Comparison of ENCODE assay signal across 17 mouse cellular contexts in the genomic region with DNA sequence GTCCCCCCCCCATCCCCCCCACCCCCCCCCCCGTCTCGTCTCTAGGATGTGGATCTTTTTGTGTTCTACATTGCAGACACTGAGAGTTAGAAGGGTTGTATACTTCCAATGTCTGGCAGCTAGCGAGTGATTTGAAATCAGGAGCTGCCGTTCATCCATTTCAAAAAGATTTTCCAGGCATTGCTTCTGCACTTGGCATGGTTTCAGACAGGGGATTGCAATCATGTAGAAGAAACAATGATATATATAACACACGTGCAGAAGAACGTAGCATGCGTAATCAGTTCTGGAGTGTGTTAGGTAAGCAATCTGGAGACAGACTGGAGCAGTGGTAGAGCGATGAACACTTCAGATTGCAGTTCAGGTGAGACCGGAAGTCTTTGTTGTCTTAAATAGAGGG. TPM values are rescaled to one million over a fixed set of nuclear protein-coding genes. Genes with fewer than 3 reads are reported as not detected.
DNase-seq lines count a peak whose midpoint lies in the region; ATAC-seq and TF ChIP-seq lines count a peak whose summit lies in the region.
"Had no signal": no experiment of that assay in that cellular context is flagged by ENCODE, and none has a peak within 500 bp of the region (broad histone marks: within the 10 kb centered on the region; RNA-seq: fewer than 3 reads in every experiment).

No protein-coding gene starts in this region.

- no peak for DNase-seq in layer of hippocampus, adult 2 months (ENCODE audit: low spot score in 2 of 2)
- DNase-seq in layer of hippocampus, postnatal 10 days (ENCODE audit: low spot score in 2 of 2), result no peak
- no peak for DNase-seq in hindbrain, embryonic 14.5 days (ENCODE audit: low spot score)
- DNase-seq in cerebellum, postnatal 4 days (ENCODE audit: low spot score in 2 of 2), result no peak
- DNase-seq in spleen, adult 18-20 months, result no peak
- DNase-seq: cerebellum, adult 9-10 months; gastrocnemius, postnatal 14 days; heart, postnatal 10 days; kidney, adult 9 months; kidney, postnatal 36 days; lung, embryonic 14.5 days; thymus, adult 18-20 months had no signal

- H3K36me3 ChIP-seq in hindbrain, embryonic 14.5 days (replicated peaks; ENCODE audit: control insufficient read depth, insufficient read depth), result no peaks in the 10 kb centered on the region
- H3K36me3 ChIP-seq in midbrain, embryonic 12.5 days, result no peaks in the 10 kb centered on the region
- H3K36me3 ChIP-seq in neural tube, embryonic 15.5 days, result no peaks in the 10 kb centered on the region

- no peak overlapping the region for H3K9ac ChIP-seq in hindbrain, embryonic 14.5 days
- no peak overlapping the region for H3K9ac ChIP-seq in midbrain, embryonic 12.5 days (replicated peaks)
- no peak overlapping the region for H3K9ac ChIP-seq in neural tube, embryonic 15.5 days (replicated peaks)
- H3K9ac ChIP-seq: lung, embryonic 14.5 days had no signal

- peak overlapping the region; percentile 45 for H3K4me3 ChIP-seq in layer of hippocampus, adult 2 months
- no peak overlapping the region for H3K4me3 ChIP-seq in hindbrain, embryonic 14.5 days (replicated peaks; ENCODE audit: low read length)
- no peak overlapping the region for H3K4me3 ChIP-seq in midbrain, embryonic 12.5 days
- H3K4me3 ChIP-seq in neural tube, embryonic 15.5 days (replicated peaks), result no peak overlapping the region

- TF ChIP-seq CTCF in layer of hippocampus, adult 2 months (conservative IDR thresholded peaks at IDR 0.05), result no peak

- no peaks in the 10 kb centered on the region for H3K9me3 ChIP-seq in hindbrain, embryonic 14.5 days (ENCODE audit: control insufficient read depth, low read length)
- no peaks in the 10 kb centered on the region for H3K9me3 ChIP-seq in midbrain, embryonic 12.5 days
- H3K9me3 ChIP-seq in neural tube, embryonic 15.5 days (replicated peaks), result no peaks in the 10 kb centered on the region

- WGBS in hindbrain, embryonic 14.5 days, result 29% methylated on average over 9 of the region's 9 CpGs
- WGBS in midbrain, embryonic 12.5 days, result 46% methylated on average over 9 of the region's 9 CpGs
- 30% methylated on average over 9 of the region's 9 CpGs for WGBS in neural tube, embryonic 15.5 days

- no peak for ATAC-seq in hindbrain, embryonic 14.5 days (ENCODE audit: low FRiP score)
- no peak for ATAC-seq in midbrain, embryonic 12.5 days (ENCODE audit: low FRiP score, low read depth)
- no peak for ATAC-seq in neural tube, embryonic 15.5 days (ENCODE audit: low FRiP score)

- peak overlapping the region; percentile 91; the same call in 1 of the 2 replicates for H3K4me2 ChIP-seq in hindbrain, embryonic 14.5 days (replicated peaks)
- H3K4me2 ChIP-seq in midbrain, embryonic 12.5 days (replicated peaks), result peak overlapping the region; percentile 75; the same call in 1 of the 2 replicates
- H3K4me2 ChIP-seq in neural tube, embryonic 15.5 days, result peak overlapping the region; percentile 93

- H3K27me3 ChIP-seq in hindbrain, embryonic 14.5 days (ENCODE audit: control insufficient read depth, insufficient read depth, low read length), result peaks cover 33% of the 10 kb centered on the region; the same call in 1 of the 2 replicates
- peaks cover 87% of the 10 kb centered on the region for H3K27me3 ChIP-seq in midbrain, embryonic 12.5 days
- H3K27me3 ChIP-seq in neural tube, embryonic 15.5 days (replicated peaks), result peaks cover 26% of the 10 kb centered on the region

- peaks cover 30% of the 10 kb centered on the region for H3K4me1 ChIP-seq in hindbrain, embryonic 14.5 days (replicated peaks; ENCODE audit: control insufficient read depth, insufficient read depth, low read length)
- peaks cover 35% of the 10 kb centered on the region for H3K4me1 ChIP-seq in midbrain, embryonic 12.5 days
- H3K4me1 ChIP-seq in neural tube, embryonic 15.5 days, result peaks cover 46% of the 10 kb centered on the region

- peak overlapping the region; percentile 85 for H3K27ac ChIP-seq in layer of hippocampus, adult 2 months
- H3K27ac ChIP-seq in hindbrain, embryonic 14.5 days, result no peak overlapping the region
- H3K27ac ChIP-seq in midbrain, embryonic 12.5 days (replicated peaks), result no peak overlapping the region
- H3K27ac ChIP-seq in neural tube, embryonic 15.5 days (replicated peaks), result peak overlapping the region; percentile 65; the same call in 1 of the 2 replicates

RNA-seq across cellular contexts. Expression of a gene that starts 0.3 kb away (rescaled TPM):
- total RNA-seq in layer of hippocampus, adult 2 months (2021), result 1,000 to 10,000 TPM; 2,418 to 2,601 TPM
- 100 to 1,000 TPM; 910 to 956 TPM for total RNA-seq in layer of hippocampus, postnatal 10 days (2021)
- 56.2 and 68.7 TPM in 2 replicates for polyA plus RNA-seq in hindbrain, embryonic 14.5 days (2014; fragmentation: Nextera tagmentation; extraction: Ambion mirVana)
- 3.6 and 4.0 TPM in 2 replicates for polyA plus RNA-seq in midbrain, embryonic 12.5 days (2016; fragmentation: Nextera tagmentation; extraction: Ambion mirVana)
- polyA plus RNA-seq in neural tube, embryonic 15.5 days (2015; fragmentation: Nextera tagmentation; extraction: Ambion mirVana), result 129 and 143 TPM in 2 replicates

RNA-seq across cellular contexts. Expression of a gene that starts 14.7 kb away (rescaled TPM):
- total RNA-seq in layer of hippocampus, adult 2 months (2021), result 10 to 100 TPM; 77.5 to 78.6 TPM
- total RNA-seq in layer of hippocampus, postnatal 10 days (2021), result 10 to 100 TPM; 41.4 to 42.9 TPM
- polyA plus RNA-seq in hindbrain, embryonic 14.5 days (2014; fragmentation: Nextera tagmentation; extraction: Ambion mirVana), result 14.5 and 15.4 TPM in 2 replicates
- 1.3 and 1.8 TPM in 2 replicates for polyA plus RNA-seq in midbrain, embryonic 12.5 days (2016; fragmentation: Nextera tagmentation; extraction: Ambion mirVana)
- 27.0 and 34.9 TPM in 2 replicates for polyA plus RNA-seq in neural tube, embryonic 15.5 days (2015; fragmentation: Nextera tagmentation; extraction: Ambion mirVana)

RNA-seq across cellular contexts. Expression of a gene that starts 16.8 kb away (rescaled TPM):
- total RNA-seq in layer of hippocampus, adult 2 months (2021), result not detected
- total RNA-seq in layer of hippocampus, postnatal 10 days (2021), result not detected
- polyA plus RNA-seq in hindbrain, embryonic 14.5 days (2014; fragmentation: Nextera tagmentation; extraction: Ambion mirVana), result 0.33 TPM in 1 of 2 replicates, not detected in the other
- 0.51 and 0.63 TPM in 2 replicates for polyA plus RNA-seq in midbrain, embryonic 12.5 days (2016; fragmentation: Nextera tagmentation; extraction: Ambion mirVana)
- polyA plus RNA-seq in neural tube, embryonic 15.5 days (2015; fragmentation: Nextera tagmentation; extraction: Ambion mirVana), result 3.3 TPM in 1 of 2 replicates, not detected in the other
- total RNA-seq: gastrocnemius, postnatal 14 days; heart, postnatal 10 days; layer of hippocampus, postnatal 14 days; left cerebral cortex, postnatal 25 days; MEL had no signal

Comparison
In these comparisons a context has a peak if more than half of its experiments do, and no peak if none do; other contexts are left out.
1. H3K27ac ChIP-seq: peak in layer of hippocampus, adult 2 months (single experiment) and neural tube, embryonic 15.5 days (single experiment); none in hindbrain, embryonic 14.5 days (single experiment) and midbrain, embryonic 12.5 days (single experiment).
2. RNA of a gene that starts 0.3 kb away (polyA plus RNA-seq): 129 to 143 TPM in neural tube, embryonic 15.5 days and 56.2 to 68.7 TPM in hindbrain, embryonic 14.5 days; 3.6 to 4.0 TPM in midbrain, embryonic 12.5 days; every median in the first group is over 10 times any median in the second.
3. Peak in every context shown above with its lines, with median percentiles within 50 percentile points of each other: H3K4me2 ChIP-seq.